Mouse (Mus musculus): Measurements from ENCODE around the gene Mon1a. TPM values are rescaled to one million over a fixed set of nuclear protein-coding genes. Genes with fewer than 3 reads are reported as not detected.

Mon1a gene
- polyA plus RNA-seq, 1 experiment, result 67.5 TPM

DNA sequence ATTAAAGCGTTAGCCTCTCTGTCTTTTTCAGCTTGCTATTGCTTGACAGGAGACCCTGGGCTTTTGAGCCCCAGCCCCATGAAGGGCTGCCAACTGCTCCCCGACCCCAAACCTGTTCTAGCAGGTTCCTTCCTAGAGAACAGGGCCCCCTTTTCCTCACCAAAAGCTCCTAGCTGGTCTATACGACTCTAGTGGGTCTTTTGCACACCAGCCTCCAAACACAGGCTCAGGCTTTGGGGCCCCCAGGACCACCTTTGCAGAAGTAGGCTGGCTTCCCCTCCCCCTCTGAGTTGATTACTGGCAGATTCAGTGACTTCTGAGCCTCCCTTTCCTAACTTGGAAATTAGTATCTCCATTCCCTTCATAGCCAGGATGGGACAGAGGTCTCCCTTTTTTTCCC, 48.9 kb downstream of the Mon1a start:
- 60% methylated on average over 3 of the region's 3 CpGs for WGBS

DNA sequence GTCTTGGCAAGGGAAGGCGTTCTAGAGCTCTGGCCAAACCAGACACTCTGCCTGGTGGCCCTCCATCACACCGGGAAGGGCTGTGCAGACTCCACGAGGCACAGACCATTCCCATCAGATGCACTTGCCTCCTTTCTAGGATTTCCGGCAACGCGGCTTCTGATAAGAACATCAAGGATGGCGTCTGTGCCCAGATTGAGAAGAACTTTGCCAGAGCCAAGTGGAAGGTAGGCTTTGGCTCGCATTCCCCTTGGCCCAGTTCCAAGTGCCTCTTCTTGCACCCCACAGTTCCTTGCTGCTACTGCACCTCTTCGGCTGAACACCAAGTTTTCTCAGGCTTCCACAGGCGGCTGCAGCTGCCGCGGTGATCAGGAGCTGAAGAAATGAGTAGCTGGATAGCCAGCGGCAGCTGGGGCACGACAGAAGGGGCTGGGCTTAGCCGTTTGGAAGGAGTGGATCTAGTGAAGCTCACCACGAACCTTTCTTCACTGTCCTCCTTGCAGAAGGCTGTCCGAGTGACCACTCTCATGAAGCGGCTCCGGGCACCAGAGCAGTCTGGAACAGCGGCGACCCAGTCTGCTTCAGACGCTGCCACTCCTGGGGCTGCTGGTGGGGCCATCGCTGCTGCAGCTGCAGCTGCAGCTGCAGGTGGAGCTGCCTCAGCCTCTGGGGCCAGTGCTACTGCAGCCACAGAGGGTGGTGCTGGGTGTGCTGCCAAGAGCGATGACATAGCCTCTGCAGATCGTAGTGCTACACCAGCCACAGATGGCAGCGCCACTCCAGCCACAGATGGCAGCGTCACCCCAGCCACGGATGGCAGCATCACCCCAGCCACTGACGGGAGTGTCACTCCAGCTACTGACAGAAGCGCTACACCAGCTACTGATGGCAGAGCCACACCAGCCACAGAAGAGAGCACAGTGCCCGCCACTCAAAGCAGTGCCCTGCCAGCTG, 59.6 kb downstream of the Mon1a start:
- 80% methylated on average over 31 of the region's 31 CpGs for WGBS
- DNase-seq (ENCODE audit: low read depth, low spot score), result no peak

More for the DNA sequence above, 48.9 kb downstream of the Mon1a start:
- DNase-seq (ENCODE audit: low read depth, low spot score), result no peak

DNA sequence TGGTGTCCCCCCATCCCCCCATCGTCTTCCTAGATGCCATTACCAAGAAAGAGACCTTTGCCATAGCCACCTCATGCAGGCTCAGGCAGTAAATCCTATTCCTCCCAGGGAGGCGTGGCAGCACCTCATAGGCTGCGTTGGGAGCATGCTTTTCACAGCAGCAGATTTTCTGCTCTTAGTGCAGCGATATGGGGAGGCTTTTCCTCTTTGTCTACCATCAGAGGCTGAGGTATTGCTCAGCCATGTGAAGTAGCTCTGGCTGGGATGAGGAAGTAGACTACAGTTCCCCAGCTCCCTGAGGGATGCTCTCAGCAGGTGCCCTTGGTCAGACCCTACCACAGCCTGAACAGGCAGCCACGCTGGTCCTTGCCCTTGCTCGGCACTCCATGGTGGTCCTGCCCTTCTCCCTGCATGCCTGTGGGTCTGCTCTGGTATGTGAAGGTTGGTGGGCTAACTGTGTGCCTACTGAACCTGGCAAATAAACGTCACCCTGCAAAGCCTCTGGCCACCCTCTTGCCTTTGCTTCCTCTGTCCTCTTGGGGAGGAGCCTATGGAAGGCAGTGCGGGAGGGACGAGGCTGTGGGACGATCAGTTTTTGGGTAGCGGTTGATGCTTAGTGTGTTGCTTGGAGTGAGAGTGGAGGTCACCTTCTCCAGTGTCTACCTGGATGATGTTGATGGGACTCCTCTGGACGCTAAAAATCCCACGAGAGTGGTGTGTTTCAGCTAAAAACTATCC, 61.4 kb downstream of the Mon1a start:
- no peak for DNase-seq (ENCODE audit: low read depth, low spot score)
- WGBS, result 74% methylated on average over 13 of the region's 13 CpGs

DNA sequence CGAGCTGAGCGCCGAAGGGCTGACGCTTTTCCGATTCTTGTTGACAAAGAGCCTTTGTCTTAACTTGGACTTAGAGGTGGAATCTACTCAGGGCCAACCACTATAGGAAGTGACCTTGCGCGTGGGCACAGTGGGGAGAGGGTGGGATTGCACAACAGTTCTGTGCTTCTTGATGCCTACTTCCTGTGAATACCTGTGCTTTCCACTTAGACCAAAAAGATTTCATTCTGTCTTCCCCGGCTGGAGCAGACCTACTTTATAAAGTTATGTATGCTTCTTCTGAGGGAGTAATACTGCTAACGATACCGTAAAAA, 61.9 kb downstream of the Mon1a start, which contains the start of gene Traip:
Gene Traip, plus strand, starts transcription at position 215 of the 314 bp plus-strand sequence.
- WGBS, result 88% methylated on average over 10 of the region's 10 CpGs

DNA sequence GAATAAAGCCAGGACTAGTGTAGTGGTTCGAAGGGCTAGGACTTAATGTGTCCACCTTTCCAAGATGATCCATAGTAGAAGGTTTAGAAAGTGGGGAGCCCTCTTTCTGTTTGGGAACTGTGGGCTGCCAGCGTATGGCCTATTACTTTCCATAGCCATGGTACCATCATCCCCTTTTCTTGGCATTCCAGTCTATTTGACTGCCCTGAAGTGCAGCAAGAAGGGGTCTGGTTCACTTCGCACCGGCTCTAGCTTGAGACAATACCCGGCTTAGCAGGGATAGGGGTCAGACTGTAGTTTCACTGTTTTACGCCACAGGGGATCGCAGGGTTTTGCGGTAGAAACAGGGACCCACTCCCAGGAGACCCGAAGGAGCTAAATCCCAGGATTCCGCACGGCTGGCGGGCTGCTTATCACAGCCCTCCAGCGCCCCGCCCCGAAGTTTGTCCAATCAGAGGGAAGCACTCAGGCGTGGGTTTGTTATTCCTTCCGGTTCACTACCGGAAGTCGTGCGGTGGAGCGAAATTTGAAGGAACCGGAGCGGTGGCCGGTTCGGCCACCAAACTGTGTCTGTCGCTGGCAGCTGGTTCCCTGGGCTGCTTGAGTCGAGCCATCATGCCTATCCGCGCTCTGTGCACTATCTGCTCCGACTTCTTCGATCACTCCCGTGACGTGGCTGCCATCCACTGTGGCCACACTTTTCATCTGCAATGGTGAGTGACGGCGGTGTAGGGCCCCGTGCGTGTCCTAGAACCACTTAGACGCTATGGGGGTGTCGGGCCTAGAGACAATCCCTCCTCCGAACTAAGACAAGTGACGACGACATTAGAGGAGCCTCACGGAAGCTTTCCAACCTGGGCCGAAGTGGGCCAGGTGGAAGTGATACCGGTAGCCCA, 62.8 kb downstream of the Mon1a start:
- 12% methylated on average over 45 of the region's 45 CpGs for WGBS
- DNase-seq (ENCODE audit: low read depth, low spot score), result peak; percentile 66

More for the DNA sequence above, 61.9 kb downstream of the Mon1a start, which contains the start of gene Traip:
- DNase-seq (ENCODE audit: low read depth, low spot score), result no peak

Other genes with a start within 250 kb of the Mon1a start
- gene Slc38a3, start 218.6 kb upstream of the Mon1a start, polyA plus RNA-seq (2012; rRNA removed), result 1.5 and 1.7 TPM in 2 replicates
- gene Gnat1, start 208.4 kb upstream of the Mon1a start, polyA plus RNA-seq (2012; rRNA removed), result 0.35 and 0.55 TPM in 2 replicates
- 14.1 and 20.1 TPM in 2 replicates for gene Sema3f, start 177.7 kb upstream of the Mon1a start, polyA plus RNA-seq (2012; rRNA removed)
- gene Rbm5, start 117.2 kb upstream of the Mon1a start, polyA plus RNA-seq (2012; rRNA removed), result 37.9 and 62.1 TPM in 2 replicates
- 19.0 and 24.5 TPM in 2 replicates for gene Rbm6, start 14.9 kb upstream of the Mon1a start, polyA plus RNA-seq (2012; rRNA removed)
- gene Mst1r, start 18.7 kb downstream of the Mon1a start, polyA plus RNA-seq (2012; rRNA removed), result 77.1 and 101 TPM in 2 replicates
- gene Actl11, start 40.3 kb downstream of the Mon1a start, polyA plus RNA-seq (2012; rRNA removed), result not detected in 2 replicates
- gene Camkv, start 47.5 kb downstream of the Mon1a start, polyA plus RNA-seq (2012; rRNA removed), result 0.02 TPM in 1 of 2 replicates, not detected in the other
- 3.7 and 5.1 TPM in 2 replicates for gene Traip, start 62.0 kb downstream of the Mon1a start, polyA plus RNA-seq (2012; rRNA removed)
- 114 and 158 TPM in 2 replicates for gene Uba7, start 87.4 kb downstream of the Mon1a start, polyA plus RNA-seq (2012; rRNA removed)
- 0.14 TPM in 1 of 2 replicates, not detected in the other for gene Gm20661, start 94.9 kb downstream of the Mon1a start, polyA plus RNA-seq (2012; rRNA removed)
- 3.0 and 3.4 TPM in 2 replicates for gene Inka1, start 97.7 kb downstream of the Mon1a start, polyA plus RNA-seq (2012; rRNA removed)
- gene Cdhr4, start 104.3 kb downstream of the Mon1a start, polyA plus RNA-seq (2012; rRNA removed), result 1.0 and 1.7 TPM in 2 replicates
- gene Gm20662, start 108.2 kb downstream of the Mon1a start, polyA plus RNA-seq (2012; rRNA removed), result 0.86 and 1.3 TPM in 2 replicates
- gene Ip6k1, start 114.3 kb downstream of the Mon1a start, polyA plus RNA-seq (2012; rRNA removed), result 57.1 and 90.1 TPM in 2 replicates
- gene Gmppb, start 161.1 kb downstream of the Mon1a start, polyA plus RNA-seq (2012; rRNA removed), result 75.3 and 77.6 TPM in 2 replicates
- gene Amigo3, start 165.0 kb downstream of the Mon1a start, polyA plus RNA-seq (2012; rRNA removed), result 10.7 and 12.7 TPM in 2 replicates
- gene Mst1, start 192.3 kb downstream of the Mon1a start, polyA plus RNA-seq (2012; rRNA removed), result 0.26 and 0.56 TPM in 2 replicates
- gene Rnf123, start 195.2 kb downstream of the Mon1a start, polyA plus RNA-seq (2012; rRNA removed), result 47.7 and 86.0 TPM in 2 replicates
- 173 and 195 TPM in 2 replicates for gene Apeh, start 206.5 kb downstream of the Mon1a start, polyA plus RNA-seq (2012; rRNA removed)